Mouse (Mus musculus) CD4-positive helper T cell, adult 2 months (primary cell): Measurements from ENCODE around the gene Med31.
A peak's percentile ranks its signal among the peaks of the same experiment; 100 is the strongest.
"Not testable (repeated sequence)": the region's sequence is repeated elsewhere in the genome, so short reads cannot be mapped to it uniquely, and the experiment has no call there.

Experiments
- DNase-seq: peaks from one replicate; pipeline ENCODE4 v3.0.0-alpha.2; 2012; ENCODE audit warnings: low read depth, missing footprints, low spot score

Gene Med31

DNA sequence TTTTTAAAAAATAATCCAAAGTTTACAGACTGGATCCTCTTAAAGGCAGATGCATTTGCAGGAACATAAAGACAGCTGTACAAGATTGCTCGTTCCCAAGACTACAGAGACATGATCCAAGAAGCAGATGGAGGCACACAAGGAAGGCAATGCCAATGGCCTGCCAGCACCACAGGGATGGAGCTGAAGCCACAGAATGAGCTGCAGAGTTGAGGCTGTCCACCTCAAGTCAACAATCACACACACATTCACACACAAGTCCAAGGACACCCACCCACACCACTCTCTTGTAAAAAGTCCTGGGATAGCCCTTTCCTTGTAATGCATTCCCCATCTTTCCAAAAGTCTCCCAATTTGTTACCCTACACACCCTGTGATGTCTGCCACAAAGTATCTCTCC is 12.0 kb downstream of the Med31 start:
- no peak for DNase-seq

DNA sequence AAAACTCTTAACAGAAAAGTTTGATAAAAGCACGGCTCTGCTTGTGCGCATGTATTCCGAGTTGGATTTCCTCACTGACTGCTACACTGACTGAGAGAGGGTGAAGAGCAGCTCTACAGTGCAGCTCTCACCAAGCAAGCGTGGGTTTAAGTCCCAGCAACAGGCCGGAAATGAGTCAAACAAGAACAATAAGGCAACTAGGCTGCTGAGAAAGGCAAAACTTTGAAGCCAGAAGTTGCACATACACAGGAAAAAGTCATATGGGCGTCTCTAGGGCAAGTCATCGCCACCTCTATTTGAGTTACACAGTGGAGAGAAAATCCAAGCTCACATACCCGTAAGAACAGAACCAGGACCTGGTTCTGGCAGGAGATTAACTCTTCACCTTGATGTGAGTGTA is 18.9 kb downstream of the Med31 start:
- DNase-seq = peak; percentile 75

DNA sequence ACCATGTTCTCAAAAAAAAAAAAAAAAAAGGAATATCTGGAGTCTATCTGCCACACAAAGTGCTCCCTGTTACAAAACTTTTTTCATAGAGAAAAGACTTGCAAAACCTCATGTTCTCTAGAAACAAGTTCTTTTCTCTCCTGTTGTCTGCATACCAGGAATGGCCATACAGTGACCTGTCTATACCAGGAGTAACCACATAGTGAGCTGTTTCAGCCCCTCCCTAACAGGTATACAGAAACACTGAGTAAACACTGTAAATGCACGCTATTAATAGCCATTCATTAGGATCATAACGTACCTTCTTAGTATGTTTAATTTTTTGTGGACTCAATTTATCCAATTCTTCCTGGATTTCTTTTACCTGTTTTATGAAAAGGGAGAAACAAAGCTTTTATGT is 21.1 kb downstream of the Med31 start:
- DNase-seq = no peak

DNA sequence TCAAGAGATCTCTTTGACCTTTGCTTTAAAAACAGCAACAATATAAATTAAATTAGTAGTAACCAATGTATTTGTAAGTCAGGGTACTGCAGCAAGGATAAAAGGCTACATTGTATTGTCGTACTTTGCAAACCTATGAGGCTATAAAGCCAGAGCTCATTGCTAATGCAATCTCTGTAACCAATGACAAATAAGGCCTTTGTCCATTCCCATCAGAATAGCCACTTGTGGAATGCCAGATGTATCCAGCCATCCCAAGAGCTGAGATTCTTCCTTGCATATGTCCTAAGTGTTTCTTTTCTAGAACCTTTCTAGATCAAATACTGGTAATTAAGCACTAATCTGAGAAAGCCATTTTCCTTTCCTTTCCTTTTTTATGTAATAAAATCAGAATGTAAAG is 24.5 kb downstream of the Med31 start:
- DNase-seq = no peak

DNA sequence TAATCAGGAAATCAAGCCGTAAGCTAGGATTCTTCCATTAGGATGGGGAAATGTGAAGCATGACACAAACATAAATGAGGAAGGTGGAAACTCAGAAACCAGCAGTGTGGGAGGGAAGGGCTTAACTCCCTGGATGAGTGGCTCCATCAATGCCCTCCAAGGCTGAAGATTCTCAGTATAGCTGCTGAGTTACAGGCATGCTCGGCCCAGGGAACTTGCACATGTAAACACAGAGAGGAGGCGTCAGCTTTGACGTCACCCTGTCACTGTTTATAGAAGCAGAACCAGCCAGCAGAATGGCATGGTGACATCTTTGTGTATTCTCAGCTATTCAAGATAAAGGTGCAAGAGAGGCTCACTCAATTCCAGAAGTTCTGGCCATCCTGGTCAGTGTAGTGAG is 31.1 kb downstream of the Med31 start:
- DNase-seq = no peak

DNA sequence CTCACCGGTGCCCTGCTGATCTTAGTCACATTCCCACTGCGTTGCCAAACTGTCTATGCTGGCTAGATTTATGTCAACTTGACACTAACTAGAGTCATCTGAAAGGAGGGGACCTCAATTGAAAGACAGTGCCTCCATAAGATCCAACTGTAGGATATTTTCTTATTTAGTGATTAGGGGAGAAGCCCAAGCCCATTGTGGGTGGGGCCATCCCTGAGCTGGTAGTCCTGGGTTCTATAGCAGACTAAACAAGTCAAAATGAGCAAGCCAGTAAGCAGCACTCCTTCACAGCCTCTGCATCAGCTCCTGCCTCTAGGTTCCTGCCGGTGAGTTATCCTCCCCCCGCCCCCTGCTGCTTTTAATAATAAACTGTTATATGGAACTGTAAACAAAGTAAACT is 34.3 kb downstream of the Med31 start:
- DNase-seq = no peak

DNA sequence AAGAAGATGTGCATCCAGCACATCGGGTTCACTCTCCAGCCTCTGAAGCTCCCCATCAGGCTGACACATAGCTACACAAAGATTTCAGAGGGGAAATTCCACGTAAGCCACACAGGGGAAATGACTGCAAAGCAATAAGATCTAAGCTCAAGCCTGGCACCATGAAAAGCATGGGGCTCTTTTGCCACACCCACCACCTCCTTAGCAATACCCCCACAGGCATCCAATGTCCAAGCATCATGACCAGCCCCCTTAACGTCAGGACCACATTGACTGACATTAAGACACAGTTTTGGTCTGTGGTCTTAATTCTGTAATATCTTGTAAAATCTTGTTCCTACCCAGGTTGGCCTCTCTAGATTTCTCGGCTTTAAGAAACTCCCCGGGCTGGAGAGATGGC is 34.8 kb downstream of the Med31 start:
- DNase-seq = peak; percentile 45

DNA sequence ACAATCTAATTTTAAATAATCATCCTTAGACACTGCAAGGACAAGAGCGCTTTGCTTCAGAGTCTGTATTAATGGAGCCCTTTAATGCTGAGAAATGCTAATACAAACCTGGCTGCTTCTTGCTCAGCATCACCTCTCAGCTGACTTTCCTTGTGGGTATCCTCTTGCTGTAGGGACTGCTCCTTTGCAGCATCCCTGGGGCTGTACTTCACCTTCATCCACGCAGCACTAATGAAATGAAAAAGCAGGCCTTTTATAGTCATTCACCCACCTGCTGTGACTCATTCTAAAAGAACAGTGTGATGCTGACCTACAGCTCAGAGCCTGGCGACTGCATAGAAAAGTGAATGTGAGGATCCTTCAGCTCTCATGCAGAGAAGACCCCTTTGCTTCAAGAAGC is 38.8 kb downstream of the Med31 start:
- peak; percentile 10 for DNase-seq

DNA sequence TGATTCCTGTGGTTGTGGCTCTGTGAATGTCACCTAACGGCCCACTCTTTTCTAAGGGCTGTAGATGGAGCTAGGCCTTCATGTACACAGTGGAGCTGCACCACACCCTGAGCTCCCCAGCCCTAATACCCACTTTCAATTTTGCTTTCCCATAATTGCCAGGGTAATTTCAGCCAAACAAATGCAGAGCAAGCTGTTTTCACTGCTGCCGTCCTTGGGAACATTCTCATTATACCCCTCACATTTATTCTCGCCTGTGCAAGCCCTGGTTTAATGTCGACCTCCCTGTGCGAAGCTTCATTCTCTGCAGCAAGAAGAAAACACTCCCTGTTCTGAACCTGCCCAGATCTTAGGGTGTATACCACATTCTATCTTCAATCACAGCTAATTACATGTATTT is 39.4 kb downstream of the Med31 start:
- no peak for DNase-seq

DNA sequence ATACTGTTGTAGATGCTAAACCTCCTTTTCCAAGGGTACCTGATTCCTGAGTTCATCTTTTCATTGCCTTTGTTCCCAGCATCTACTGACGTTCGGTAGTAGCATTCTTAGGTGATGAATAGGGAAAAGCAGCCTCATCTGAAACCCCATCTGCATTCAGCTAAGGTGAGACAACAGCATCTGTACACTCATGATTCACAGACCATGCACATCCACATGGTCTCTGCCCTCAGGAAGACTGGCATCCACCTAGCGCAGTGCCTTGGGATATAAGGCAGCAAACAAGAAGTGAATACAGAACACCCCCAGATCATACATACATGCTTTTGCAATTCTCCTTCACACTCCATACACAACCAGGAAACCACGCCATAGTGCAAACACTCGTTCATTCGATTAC is 40.7 kb downstream of the Med31 start:
- DNase-seq = no peak

DNA sequence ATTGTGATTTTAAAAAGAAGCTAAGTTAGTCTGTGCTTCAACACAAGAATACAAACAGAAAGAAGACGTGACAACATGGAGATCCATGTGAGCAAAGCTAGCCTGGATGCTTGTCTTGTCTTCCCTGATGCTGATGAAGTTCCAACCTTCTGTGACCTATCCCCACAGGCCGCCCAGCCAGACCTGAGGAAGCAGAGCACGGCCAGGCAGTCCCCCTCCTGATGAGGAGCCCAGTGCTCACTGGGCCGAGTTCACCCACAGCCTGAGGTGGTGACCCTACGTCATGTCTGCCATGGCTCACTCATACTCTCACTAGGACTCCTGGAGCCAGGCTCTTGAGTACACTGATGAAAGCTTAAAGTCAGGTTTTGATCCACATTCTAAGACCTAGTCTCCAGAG is 41.9 kb downstream of the Med31 start:
- no peak for DNase-seq

DNA sequence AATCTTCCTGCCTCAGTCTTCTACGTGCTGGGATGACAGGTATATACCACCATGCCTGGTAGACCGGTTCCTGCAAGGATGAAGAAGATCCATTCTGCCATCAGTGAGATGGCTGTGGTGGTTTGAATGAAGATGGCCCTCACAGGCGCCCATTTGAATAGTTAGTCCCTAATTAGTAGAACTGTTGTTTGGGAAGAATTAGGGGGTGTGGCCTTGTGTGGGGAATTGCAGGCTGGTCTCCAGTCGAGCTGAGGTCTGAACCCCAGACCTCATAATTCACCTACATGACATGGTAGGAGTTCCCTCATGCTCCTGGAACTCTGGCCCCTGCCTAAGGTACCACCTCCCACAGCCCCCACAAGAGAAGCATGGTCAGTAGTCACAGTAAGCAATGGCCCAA is 43.5 kb downstream of the Med31 start:
- not testable (repeated sequence) for DNase-seq

DNA sequence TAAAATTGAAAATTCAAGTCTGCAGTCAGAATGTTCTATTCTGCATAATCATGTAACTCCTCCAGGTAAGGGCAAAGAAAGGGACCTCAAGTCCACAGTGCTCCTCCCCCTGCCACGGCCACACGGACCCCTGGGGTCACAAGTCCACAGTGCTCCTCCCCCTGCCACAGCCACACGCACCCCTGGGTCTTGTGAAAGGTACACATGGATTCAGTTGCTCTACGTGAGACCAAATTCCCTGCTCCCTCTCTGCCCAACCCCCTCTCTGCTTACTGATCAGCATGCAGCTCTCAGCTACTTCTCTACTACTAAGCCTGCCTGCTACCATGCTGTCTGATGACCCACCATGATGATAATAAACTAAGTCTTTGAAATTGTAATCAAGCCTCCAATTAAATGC is 45.5 kb downstream of the Med31 start:
- DNase-seq = no peak

DNA sequence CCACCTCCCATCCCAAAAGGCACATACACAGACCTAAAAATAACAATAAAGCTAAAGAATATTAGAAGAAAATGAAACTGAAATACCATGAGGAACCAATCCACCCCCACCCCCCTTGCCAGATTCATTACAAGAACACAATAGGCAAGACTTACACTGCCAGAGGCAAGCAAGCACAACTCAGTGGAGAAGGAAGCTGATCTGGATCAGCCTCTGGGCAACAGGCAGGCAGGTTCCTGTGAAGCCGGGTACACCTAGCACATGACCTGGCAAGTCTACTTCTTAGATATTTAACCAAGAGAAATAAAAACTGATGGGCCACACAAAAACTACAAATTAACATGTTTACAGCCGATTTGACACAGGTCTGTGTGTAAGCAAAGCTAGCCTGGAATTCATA is 52.2 kb downstream of the Med31 start:
- no peak for DNase-seq
